Mouse (Mus musculus): ENCODE results near the gene Gcc2. TPM values are rescaled to one million over a fixed set of nuclear protein-coding genes. Genes with fewer than 3 reads are reported as not detected.
"Not testable (repeated sequence)": the region's sequence is repeated elsewhere in the genome, so short reads cannot be mapped to it uniquely, and the experiment has no call there.

The Gcc2 gene
- polyA plus RNA-seq, 1 experiment from 2014 or later, result 67.0 TPM

DNA sequence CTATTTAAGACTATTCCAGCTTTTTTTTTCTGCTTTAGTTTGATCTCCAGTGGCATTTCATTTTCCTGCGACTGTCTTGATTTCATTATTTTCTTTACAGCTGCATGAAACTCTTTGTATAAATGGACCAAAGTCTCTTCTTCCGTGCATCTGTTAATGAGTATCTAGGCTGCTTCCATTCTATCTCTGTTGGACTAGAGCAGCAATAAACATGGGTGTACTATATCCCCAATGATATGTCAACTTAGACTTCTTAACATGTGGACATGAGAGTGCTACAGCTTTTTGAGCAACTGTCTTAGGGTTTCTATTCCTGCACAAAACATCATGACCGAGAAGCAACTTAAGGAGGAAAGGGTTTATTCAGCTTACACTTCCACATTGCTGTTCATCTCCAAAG lies 51.6 kb downstream of the Gcc2 start:
- 90% methylated on average over 3 of the region's 3 CpGs for WGBS
- Histone ChIP-seq H3K4me2 (ENCODE audit: low read depth, low read length) (no peak overlapping the region), H3K9ac (ENCODE audit: low read length) (no peak overlapping the region), H3K4me1 (ENCODE audit: control insufficient read depth, insufficient read depth, low read length) (no peaks in the 10 kb centered on the region), H3K9me3 (replicated peaks; ENCODE audit: control insufficient read depth, low read length) (no peaks in the 10 kb centered on the region), H3K27me3 (ENCODE audit: control insufficient read depth, insufficient read depth, low read length) (no peaks in the 10 kb centered on the region), H3K27ac (ENCODE audit: low read length) (no peak overlapping the region), H3K4me3 (replicated peaks; ENCODE audit: low read length) (no peak overlapping the region), H3K36me3 (ENCODE audit: control insufficient read depth, insufficient read depth, low read length) (0 out of 2 replicates have a peak, but pooled peaks cover 12% of the 10 kb centered on the region)
- ATAC-seq (ENCODE audit: insufficient read depth, low FRiP score), result no peak

- H3K36me3 ChIP-seq (ENCODE audit: control insufficient read depth, insufficient read depth, low read length), result peaks cover 17% of the 10 kb centered on the region
- no peak for ATAC-seq (ENCODE audit: insufficient read depth, low FRiP score)
- no peak overlapping the region for H3K9ac ChIP-seq (ENCODE audit: low read length)
- H3K27ac ChIP-seq (ENCODE audit: low read length), result no peak overlapping the region
- WGBS, result 63% methylated on average over 1 of the region's 1 CpGs
- no peak overlapping the region for H3K4me2 ChIP-seq (ENCODE audit: low read depth, low read length)
- H3K4me3 ChIP-seq (replicated peaks; ENCODE audit: low read length), result no peak overlapping the region
- H3K27me3 ChIP-seq (ENCODE audit: control insufficient read depth, insufficient read depth, low read length), result no peaks in the 10 kb centered on the region
- H3K4me1 ChIP-seq (ENCODE audit: control insufficient read depth, insufficient read depth, low read length), result no peaks in the 10 kb centered on the region
- 0 out of 2 replicates have a peak, but pooled peaks cover 3% of the 10 kb centered on the region for H3K9me3 ChIP-seq (replicated peaks; ENCODE audit: control insufficient read depth, low read length)
Observed at GRCm38 (mm10) chr10:58310791-58311190, 55.5 kb downstream of the Gcc2 start.

DNA sequence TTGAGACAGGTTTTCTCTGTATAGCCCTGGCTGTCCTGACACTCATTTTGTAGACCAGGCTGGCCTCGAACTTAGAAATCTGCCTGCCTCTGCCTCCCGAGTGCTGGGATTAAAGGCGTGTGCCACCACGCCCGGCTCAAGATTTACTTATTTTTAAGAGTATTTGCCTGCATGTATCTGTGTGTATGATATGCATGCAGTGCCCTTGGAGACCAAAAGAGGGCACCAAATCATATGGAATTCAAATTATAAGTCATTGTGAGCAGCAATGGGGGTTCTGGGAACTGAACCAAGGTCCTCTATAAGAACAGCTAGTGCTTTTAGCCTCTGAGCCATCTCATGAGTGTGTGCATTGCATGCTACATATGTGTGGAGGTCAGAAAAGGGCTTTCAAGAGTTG lies 57.6 kb downstream of the Gcc2 start:
- Histone ChIP-seq H3K27ac (ENCODE audit: low read length) (no peak overlapping the region), H3K27me3 (ENCODE audit: control insufficient read depth, insufficient read depth, low read length) (no peaks in the 10 kb centered on the region)
- WGBS, result 93% methylated on average over 5 of the region's 5 CpGs

DNA sequence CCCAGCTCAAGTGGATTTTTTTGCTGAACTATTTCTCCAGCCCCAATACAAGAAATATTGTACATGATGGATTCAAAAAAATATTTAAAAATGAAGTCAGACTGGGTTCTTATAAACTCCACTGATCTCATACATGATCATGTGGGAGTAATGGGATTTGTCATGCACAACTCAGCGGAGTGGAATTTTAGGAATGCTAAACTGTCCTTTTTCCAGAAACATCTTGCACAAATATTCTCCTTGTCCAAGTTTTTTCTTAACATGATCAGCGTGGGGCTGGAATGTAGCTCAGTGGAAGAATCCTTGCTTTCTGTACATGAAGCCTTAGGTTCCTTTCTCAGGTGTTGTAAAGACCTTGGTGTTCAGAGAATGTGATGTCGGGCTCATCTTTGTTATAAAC lies 65.6 kb downstream of the Gcc2 start:
- 66% methylated on average over 3 of the region's 3 CpGs for WGBS
- H3K4me3 ChIP-seq (replicated peaks; ENCODE audit: low read length), result no peak overlapping the region

More for the DNA sequence above, 57.6 kb downstream of the Gcc2 start:
- Histone ChIP-seq H3K4me3 (replicated peaks; ENCODE audit: low read length) (no peak overlapping the region), H3K4me1 (ENCODE audit: control insufficient read depth, insufficient read depth, low read length) (no peaks in the 10 kb centered on the region), H3K36me3 (ENCODE audit: control insufficient read depth, insufficient read depth, low read length) (peaks cover 14% of the 10 kb centered on the region), H3K9ac (ENCODE audit: low read length) (no peak overlapping the region), H3K9me3 (replicated peaks; ENCODE audit: control insufficient read depth, low read length) (0 out of 2 replicates have a peak, but pooled peaks cover 3% of the 10 kb centered on the region), H3K4me2 (ENCODE audit: low read depth, low read length) (no peak overlapping the region)
- ATAC-seq (ENCODE audit: insufficient read depth, low FRiP score), result no peak

GRCm38 (mm10) chr10:58322361-58323027 lies 67.2 kb downstream of the Gcc2 start:
- Histone ChIP-seq H3K9me3 (replicated peaks; ENCODE audit: control insufficient read depth, low read length) (no peaks in the 10 kb centered on the region), H3K27ac (ENCODE audit: low read length) (peak overlapping the region; percentile 95), H3K4me3 (replicated peaks; ENCODE audit: low read length) (peak overlapping the region; percentile 85), H3K36me3 (ENCODE audit: control insufficient read depth, insufficient read depth, low read length) (no peaks in the 10 kb centered on the region), H3K27me3 (ENCODE audit: control insufficient read depth, insufficient read depth, low read length) (no peaks in the 10 kb centered on the region), H3K9ac (ENCODE audit: low read length) (peak overlapping the region; percentile 67), H3K4me1 (ENCODE audit: control insufficient read depth, insufficient read depth, low read length) (peaks cover 24% of the 10 kb centered on the region), H3K4me2 (ENCODE audit: low read depth, low read length) (peak overlapping the region; percentile 54)
- ATAC-seq (ENCODE audit: insufficient read depth, low FRiP score), result no peak
- 23% methylated on average over 6 of the region's 6 CpGs for WGBS

More for the DNA sequence above, 65.6 kb downstream of the Gcc2 start:
- no peaks in the 10 kb centered on the region for H3K9me3 ChIP-seq (replicated peaks; ENCODE audit: control insufficient read depth, low read length)
- no peak for ATAC-seq (ENCODE audit: insufficient read depth, low FRiP score)
- H3K4me1 ChIP-seq (ENCODE audit: control insufficient read depth, insufficient read depth, low read length), result peaks cover 11% of the 10 kb centered on the region
- H3K27me3 ChIP-seq (ENCODE audit: control insufficient read depth, insufficient read depth, low read length), result no peaks in the 10 kb centered on the region
- no peak overlapping the region for H3K27ac ChIP-seq (ENCODE audit: low read length)
- H3K36me3 ChIP-seq (ENCODE audit: control insufficient read depth, insufficient read depth, low read length), result no peaks in the 10 kb centered on the region
- H3K9ac ChIP-seq (ENCODE audit: low read length), result no peak overlapping the region
- H3K4me2 ChIP-seq (ENCODE audit: low read depth, low read length), result no peak overlapping the region

DNA sequence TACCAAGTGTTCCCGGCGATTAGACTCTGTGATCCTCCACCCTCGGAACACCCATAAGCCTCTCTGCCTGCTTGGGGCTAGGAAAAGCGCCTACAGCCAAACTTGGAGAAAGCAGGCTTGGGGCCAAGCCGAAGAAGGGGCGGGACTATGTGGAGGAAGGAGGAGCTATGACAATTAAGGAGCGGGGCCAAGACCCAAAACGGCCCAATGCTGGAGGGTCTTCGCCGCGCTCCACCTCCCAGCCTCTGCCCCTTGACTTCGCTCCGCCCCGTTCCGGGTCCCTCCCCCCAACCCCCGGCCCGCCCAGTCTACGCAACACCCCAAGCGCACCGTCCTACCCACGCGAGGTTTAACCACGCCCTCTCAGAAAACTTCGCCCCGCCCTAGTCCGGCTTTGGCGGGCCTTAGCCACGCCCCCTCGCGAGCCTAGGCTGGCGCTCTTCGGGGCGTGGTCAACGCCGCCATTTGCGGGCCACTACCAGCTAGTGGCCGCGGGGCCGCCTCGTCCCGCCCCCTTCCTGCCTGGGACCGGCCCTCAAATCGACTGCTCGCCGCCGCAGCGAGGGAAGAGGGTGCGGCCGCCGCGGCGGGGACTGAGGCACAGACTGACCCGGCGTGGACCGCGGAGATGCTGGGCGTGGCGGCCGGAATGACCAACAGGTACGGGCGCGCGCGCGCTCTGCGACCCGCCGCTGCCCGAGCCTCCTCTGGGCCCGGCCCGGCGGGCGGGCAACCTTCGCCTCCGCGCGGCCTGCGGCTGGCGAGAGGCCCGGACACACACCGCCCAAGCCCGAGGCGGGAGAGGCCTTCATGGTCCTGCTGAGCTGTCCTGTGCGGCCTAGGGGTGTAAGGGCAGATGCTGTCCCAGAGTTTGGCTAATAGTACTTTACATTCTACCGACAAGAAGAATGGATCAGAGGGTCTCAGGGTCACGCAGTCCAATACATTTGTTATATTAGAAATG lies 68.0 kb downstream of the Gcc2 start, which contains the start of gene Lims1:
TSS of gene Lims1 (plus strand) at position 439 of the 964 bp plus-strand sequence.
- H3K4me1 ChIP-seq (ENCODE audit: control insufficient read depth, insufficient read depth, low read length), result peaks cover 24% of the 10 kb centered on the region
- H3K4me2 ChIP-seq (ENCODE audit: low read depth, low read length), result peak within 1 kb of the TSS; percentile 54
- ATAC-seq (ENCODE audit: insufficient read depth, low FRiP score), result peak; percentile 98
- H3K27ac ChIP-seq (ENCODE audit: low read length), result peak within 1 kb of the TSS; percentile 96
- no peaks in the 10 kb centered on the region for H3K9me3 ChIP-seq (replicated peaks; ENCODE audit: control insufficient read depth, low read length)
- H3K36me3 ChIP-seq (ENCODE audit: control insufficient read depth, insufficient read depth, low read length), result no peaks in the 10 kb centered on the region
- H3K4me3 ChIP-seq (replicated peaks; ENCODE audit: low read length), result peak within 1 kb of the TSS; percentile 85
- H3K9ac ChIP-seq (ENCODE audit: low read length), result peak within 1 kb of the TSS; percentile 95
- no peaks in the 10 kb centered on the region for H3K27me3 ChIP-seq (ENCODE audit: control insufficient read depth, insufficient read depth, low read length)
- WGBS, result 0% methylated on average over 85 of the region's 86 CpGs

DNA sequence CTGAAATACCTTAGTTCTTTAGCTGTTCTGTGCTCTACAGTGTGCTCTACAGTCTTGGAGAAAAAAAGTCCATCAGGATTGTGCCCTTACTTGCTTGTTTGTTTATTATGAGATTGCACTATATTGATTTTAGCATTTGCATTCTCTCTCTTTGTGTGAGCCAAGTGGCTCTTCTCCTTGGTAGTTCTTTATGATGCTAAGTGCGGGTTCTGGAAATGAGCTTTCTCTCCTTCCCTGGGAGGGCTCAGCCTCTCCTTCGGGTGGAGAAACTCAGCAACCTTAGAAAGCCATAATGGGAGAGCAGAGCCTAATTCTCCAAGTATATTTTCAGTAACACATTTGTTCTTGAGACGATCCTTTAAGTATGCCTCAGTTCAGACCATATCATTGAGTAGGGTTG lies 71.0 kb downstream of the Gcc2 start:
- no peak overlapping the region; the same call in 1 of the 2 replicates for H3K9ac ChIP-seq (ENCODE audit: low read length)
- 0 out of 2 replicates have a peak overlapping the region, but pooled peaks have one; percentile 3 for H3K4me3 ChIP-seq (replicated peaks; ENCODE audit: low read length)
- H3K27me3 ChIP-seq (ENCODE audit: control insufficient read depth, insufficient read depth, low read length), result no peaks in the 10 kb centered on the region

GRCm38 (mm10) chr10:58327836-58328235 lies 72.5 kb downstream of the Gcc2 start:
- not testable (repeated sequence) for H3K36me3 ChIP-seq (ENCODE audit: control insufficient read depth, insufficient read depth, low read length); H3K27me3 ChIP-seq (ENCODE audit: control insufficient read depth, insufficient read depth, low read length); H3K9me3 ChIP-seq (replicated peaks; ENCODE audit: control insufficient read depth, low read length); H3K4me3 ChIP-seq (replicated peaks; ENCODE audit: low read length); ATAC-seq (ENCODE audit: insufficient read depth, low FRiP score); H3K9ac ChIP-seq (ENCODE audit: low read length); H3K27ac ChIP-seq (ENCODE audit: low read length); H3K4me2 ChIP-seq (ENCODE audit: low read depth, low read length)
- WGBS, result 95% methylated on average over 6 of the region's 6 CpGs
- peaks cover 27% of the 10 kb centered on the region for H3K4me1 ChIP-seq (ENCODE audit: control insufficient read depth, insufficient read depth, low read length)

More for the DNA sequence above, 71.0 kb downstream of the Gcc2 start:
- Histone ChIP-seq H3K4me2 (ENCODE audit: low read depth, low read length) (peak overlapping the region; percentile 32), H3K4me1 (ENCODE audit: control insufficient read depth, insufficient read depth, low read length) (peaks cover 27% of the 10 kb centered on the region), H3K36me3 (ENCODE audit: control insufficient read depth, insufficient read depth, low read length) (no peaks in the 10 kb centered on the region), H3K27ac (ENCODE audit: low read length) (peak overlapping the region; percentile 41; the same call in 1 of the 2 replicates), H3K9me3 (replicated peaks; ENCODE audit: control insufficient read depth, low read length) (no peaks in the 10 kb centered on the region)
- ATAC-seq (ENCODE audit: insufficient read depth, low FRiP score), result no peak
- WGBS, result 54% methylated on average over 3 of the region's 3 CpGs
